ENCODE assay signal across 9 mouse cellular contexts in the genomic region with DNA sequence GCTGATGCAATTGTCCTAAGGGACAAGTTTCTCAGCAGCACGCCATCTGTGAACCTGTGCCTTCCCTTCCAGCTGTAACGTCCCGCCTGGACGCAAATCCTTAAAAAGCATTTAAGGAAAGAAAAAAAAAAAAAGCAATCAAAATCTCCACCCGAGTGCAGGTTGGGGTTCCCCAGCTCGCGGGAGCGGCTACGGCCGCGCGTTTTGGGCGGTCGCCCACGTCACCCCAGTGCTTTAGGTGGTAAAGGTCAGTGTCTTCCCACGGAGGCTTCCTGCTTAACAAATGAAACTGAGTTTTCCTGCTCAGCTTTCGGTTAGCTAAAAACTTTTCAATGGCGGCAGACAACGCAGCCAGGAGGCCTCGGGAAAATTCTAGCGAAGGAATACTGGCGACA. TPM values are rescaled to one million over a fixed set of nuclear protein-coding genes. Genes with fewer than 3 reads are reported as not detected.
DNase-seq lines count a peak whose midpoint lies in the region; ATAC-seq lines count a peak whose summit lies in the region.
"Had no signal": no experiment of that assay in that cellular context is flagged by ENCODE, and none has a peak within 500 bp of the region (broad histone marks: within the 10 kb centered on the region; RNA-seq: fewer than 3 reads in every experiment).

No protein-coding gene starts in this region.

- H3K27me3 ChIP-seq in megakaryocyte, embryonic 14.5 days (replicated peaks): peaks cover 76% of the 10 kb centered on the region
- peaks cover 69% of the 10 kb centered on the region for H3K27me3 ChIP-seq in embryonic facial prominence, embryonic 14.5 days (replicated peaks; ENCODE audit: control insufficient read depth, insufficient read depth, low read length)
- peaks cover 52% of the 10 kb centered on the region for H3K27me3 ChIP-seq in kidney, embryonic 14.5 days (ENCODE audit: control insufficient read depth, insufficient read depth, low read length)
- peaks cover 61% of the 10 kb centered on the region for H3K27me3 ChIP-seq in neural tube, embryonic 12.5 days (replicated peaks)

- H3K9me3 ChIP-seq in megakaryocyte, embryonic 14.5 days: no peaks in the 10 kb centered on the region
- no peaks in the 10 kb centered on the region for H3K9me3 ChIP-seq in embryonic facial prominence, embryonic 14.5 days (ENCODE audit: control insufficient read depth, low read length)
- no peaks in the 10 kb centered on the region for H3K9me3 ChIP-seq in kidney, embryonic 14.5 days (ENCODE audit: control insufficient read depth, low read length)
- H3K9me3 ChIP-seq in neural tube, embryonic 12.5 days: no peaks in the 10 kb centered on the region

- H3K27ac ChIP-seq in embryonic facial prominence, embryonic 14.5 days (replicated peaks; ENCODE audit: low read depth, low read length): no peak overlapping the region
- no peak overlapping the region for H3K27ac ChIP-seq in kidney, embryonic 14.5 days (ENCODE audit: low read depth, low read length)
- H3K27ac ChIP-seq in neural tube, embryonic 12.5 days: no peak overlapping the region

- 4% methylated on average over 22 of the region's 22 CpGs for WGBS in embryonic facial prominence, embryonic 14.5 days
- 1% methylated on average over 22 of the region's 22 CpGs for WGBS in kidney, embryonic 14.5 days
- WGBS in neural tube, embryonic 12.5 days: 1% methylated on average over 22 of the region's 22 CpGs

- no peak for DNase-seq in embryonic facial prominence, embryonic 14.5 days (ENCODE audit: low spot score)
- DNase-seq in layer of hippocampus, adult 11-12 months (ENCODE audit: low spot score): no peak
- no peak for DNase-seq in urinary bladder, postnatal 25 days (ENCODE audit: low spot score)
- DNase-seq in gastrocnemius, postnatal 4 days (ENCODE audit: low spot score in 2 of 2): no peak

- peaks cover 16% of the 10 kb centered on the region for H3K4me1 ChIP-seq in megakaryocyte, embryonic 14.5 days
- H3K4me1 ChIP-seq in embryonic facial prominence, embryonic 14.5 days (ENCODE audit: control insufficient read depth, insufficient read depth, low read length): peaks cover 3% of the 10 kb centered on the region; the same call in 1 of the 2 replicates
- H3K4me1 ChIP-seq in kidney, embryonic 14.5 days (ENCODE audit: control insufficient read depth, insufficient read depth, low read length): 0 out of 2 replicates have a peak, but pooled peaks cover 2% of the 10 kb centered on the region
- peaks cover 17% of the 10 kb centered on the region for H3K4me1 ChIP-seq in neural tube, embryonic 12.5 days

- peak overlapping the region; percentile 90 for H3K4me3 ChIP-seq in megakaryocyte, embryonic 14.5 days (replicated peaks)
- H3K4me3 ChIP-seq in embryonic facial prominence, embryonic 14.5 days (ENCODE audit: low read depth, low read length): peak overlapping the region; percentile 66
- H3K4me3 ChIP-seq in kidney, embryonic 14.5 days (ENCODE audit: low read length): peak overlapping the region; percentile 48
- peak overlapping the region; percentile 60 for H3K4me3 ChIP-seq in neural tube, embryonic 12.5 days

- H3K4me2 ChIP-seq in embryonic facial prominence, embryonic 14.5 days (ENCODE audit: low read depth, low read length): peak overlapping the region; percentile 100
- peak overlapping the region; percentile 83 for H3K4me2 ChIP-seq in kidney, embryonic 14.5 days (replicated peaks; ENCODE audit: low read depth, low read length)
- H3K4me2 ChIP-seq in neural tube, embryonic 12.5 days (replicated peaks): peak overlapping the region; percentile 100

- ATAC-seq in megakaryocyte, adult 5-6 weeks (ENCODE audit: poor library complexity, severe bottlenecking): no peak
- ATAC-seq in embryonic facial prominence, embryonic 14.5 days (ENCODE audit: low read depth): no peak
- no peak for ATAC-seq in kidney, embryonic 14.5 days (ENCODE audit: low FRiP score, low TSS enrichment)
- no peak for ATAC-seq in neural tube, embryonic 12.5 days (ENCODE audit: low FRiP score, low read depth)

- H3K36me3 ChIP-seq in megakaryocyte, embryonic 14.5 days (replicated peaks; ENCODE audit: low read length): no peaks in the 10 kb centered on the region
- no peaks in the 10 kb centered on the region for H3K36me3 ChIP-seq in embryonic facial prominence, embryonic 14.5 days (ENCODE audit: control insufficient read depth, insufficient read depth, low read length)
- H3K36me3 ChIP-seq in kidney, embryonic 14.5 days (ENCODE audit: control insufficient read depth, insufficient read depth, low read length): no peaks in the 10 kb centered on the region
- H3K36me3 ChIP-seq in neural tube, embryonic 12.5 days: no peaks in the 10 kb centered on the region

- H3K9ac ChIP-seq in embryonic facial prominence, embryonic 14.5 days (ENCODE audit: low read depth, low read length): peak overlapping the region; percentile 60
- peak overlapping the region; percentile 66 for H3K9ac ChIP-seq in kidney, embryonic 14.5 days (ENCODE audit: low read depth, low read length)
- peak overlapping the region; percentile 51 for H3K9ac ChIP-seq in neural tube, embryonic 12.5 days

RNA-seq across cellular contexts. Expression of gene Gjb2, which starts 0.8 kb away (rescaled TPM):
- not detected in 2 replicates for polyA plus RNA-seq in megakaryocyte, embryonic 14.5 days (2012; ENCODE audit: insufficient read depth, low replicate concordance)
- total RNA-seq in megakaryocyte, adult 5-6 weeks (2015): 0.11 TPM in 1 of 2 replicates, not detected in the other
- 0.11 TPM in 1 of 2 replicates, not detected in the other for total RNA-seq in megakaryocyte, adult 5-6 weeks (2017)
- polyA plus RNA-seq in embryonic facial prominence, embryonic 14.5 days (2014; fragmentation: Nextera tagmentation; extraction: Ambion mirVana): 30.5 and 47.2 TPM in 2 replicates
- 0.67 and 1.2 TPM in 2 replicates for polyA plus RNA-seq in kidney, embryonic 14.5 days (2014; fragmentation: Nextera tagmentation; extraction: Ambion mirVana)
- polyA plus RNA-seq in neural tube, embryonic 12.5 days (2016; fragmentation: Nextera tagmentation; extraction: Ambion mirVana): 25.3 and 29.6 TPM in 2 replicates
- total RNA-seq in gastrocnemius, postnatal 4 days (2021): 1 to 10 TPM; 1.2 to 1.6 TPM
- total RNA-seq: common myeloid progenitor, adult 5-6 weeks had no signal

RNA-seq across cellular contexts. Expression of gene Gm4491, which starts 12.0 kb away (rescaled TPM):
- polyA plus RNA-seq in megakaryocyte, embryonic 14.5 days (2012; ENCODE audit: insufficient read depth, low replicate concordance): not detected in 2 replicates
- not detected in 2 replicates for total RNA-seq in megakaryocyte, adult 5-6 weeks (2015)
- total RNA-seq in megakaryocyte, adult 5-6 weeks (2017): not detected in 2 replicates
- not detected in 2 replicates for polyA plus RNA-seq in embryonic facial prominence, embryonic 14.5 days (2014; fragmentation: Nextera tagmentation; extraction: Ambion mirVana)
- not detected in 2 replicates for polyA plus RNA-seq in kidney, embryonic 14.5 days (2014; fragmentation: Nextera tagmentation; extraction: Ambion mirVana)
- not detected in 2 replicates for polyA plus RNA-seq in neural tube, embryonic 12.5 days (2016; fragmentation: Nextera tagmentation; extraction: Ambion mirVana)
- total RNA-seq in gastrocnemius, postnatal 4 days (2021): not detected
- total RNA-seq: common myeloid progenitor, adult 5-6 weeks had no signal

RNA-seq across cellular contexts. Expression of gene Gjb6, which starts 29.7 kb away (rescaled TPM):
- not detected in 2 replicates for polyA plus RNA-seq in megakaryocyte, embryonic 14.5 days (2012; ENCODE audit: insufficient read depth, low replicate concordance)
- not detected in 2 replicates for total RNA-seq in megakaryocyte, adult 5-6 weeks (2015)
- total RNA-seq in megakaryocyte, adult 5-6 weeks (2017): not detected in 2 replicates
- polyA plus RNA-seq in embryonic facial prominence, embryonic 14.5 days (2014; fragmentation: Nextera tagmentation; extraction: Ambion mirVana): 19.5 and 27.6 TPM in 2 replicates
- polyA plus RNA-seq in kidney, embryonic 14.5 days (2014; fragmentation: Nextera tagmentation; extraction: Ambion mirVana): 0.30 and 1.2 TPM in 2 replicates
- 9.5 and 10.5 TPM in 2 replicates for polyA plus RNA-seq in neural tube, embryonic 12.5 days (2016; fragmentation: Nextera tagmentation; extraction: Ambion mirVana)
- not detected for total RNA-seq in gastrocnemius, postnatal 4 days (2021)
- total RNA-seq: common myeloid progenitor, adult 5-6 weeks had no signal

RNA-seq across cellular contexts. Expression of gene Gja3, which starts 45.8 kb away (rescaled TPM):
- not detected in 2 replicates for polyA plus RNA-seq in megakaryocyte, embryonic 14.5 days (2012; ENCODE audit: insufficient read depth, low replicate concordance)
- not detected in 2 replicates for total RNA-seq in megakaryocyte, adult 5-6 weeks (2015)
- total RNA-seq in megakaryocyte, adult 5-6 weeks (2017): not detected in 2 replicates
- 9.7 and 15.7 TPM in 2 replicates for polyA plus RNA-seq in embryonic facial prominence, embryonic 14.5 days (2014; fragmentation: Nextera tagmentation; extraction: Ambion mirVana)
- polyA plus RNA-seq in kidney, embryonic 14.5 days (2014; fragmentation: Nextera tagmentation; extraction: Ambion mirVana): 4.4 and 5.8 TPM in 2 replicates
- 1.4 TPM in 2 replicates for polyA plus RNA-seq in neural tube, embryonic 12.5 days (2016; fragmentation: Nextera tagmentation; extraction: Ambion mirVana)
- total RNA-seq in gastrocnemius, postnatal 4 days (2021): 10 to 100 TPM; 21.4 to 29.0 TPM
- total RNA-seq: common myeloid progenitor, adult 5-6 weeks had no signal

Comparison
In these comparisons a context has a peak if more than half of its experiments do, and no peak if none do; other contexts are left out.
1. RNA of gene Gjb2, which starts 0.8 kb away (polyA plus RNA-seq): 30.5 to 47.2 TPM in embryonic facial prominence, embryonic 14.5 days and 25.3 to 29.6 TPM in neural tube, embryonic 12.5 days; 0.67 to 1.2 TPM in kidney, embryonic 14.5 days and not detected in megakaryocyte, embryonic 14.5 days; every median in the first group is over 10 times any median in the second.
2. Peak in every context shown above with its lines, with median percentiles within 50 percentile points of each other: H3K4me3 ChIP-seq, H3K4me2 ChIP-seq and H3K9ac ChIP-seq.